Mouse (Mus musculus): Measurements from ENCODE around the gene Mindy4. TPM values are rescaled to one million over a fixed set of nuclear protein-coding genes. Genes with fewer than 3 reads are reported as not detected.

Gene Mindy4
- total and polyA plus RNA-seq, 3 experiments = not detected

DNA sequence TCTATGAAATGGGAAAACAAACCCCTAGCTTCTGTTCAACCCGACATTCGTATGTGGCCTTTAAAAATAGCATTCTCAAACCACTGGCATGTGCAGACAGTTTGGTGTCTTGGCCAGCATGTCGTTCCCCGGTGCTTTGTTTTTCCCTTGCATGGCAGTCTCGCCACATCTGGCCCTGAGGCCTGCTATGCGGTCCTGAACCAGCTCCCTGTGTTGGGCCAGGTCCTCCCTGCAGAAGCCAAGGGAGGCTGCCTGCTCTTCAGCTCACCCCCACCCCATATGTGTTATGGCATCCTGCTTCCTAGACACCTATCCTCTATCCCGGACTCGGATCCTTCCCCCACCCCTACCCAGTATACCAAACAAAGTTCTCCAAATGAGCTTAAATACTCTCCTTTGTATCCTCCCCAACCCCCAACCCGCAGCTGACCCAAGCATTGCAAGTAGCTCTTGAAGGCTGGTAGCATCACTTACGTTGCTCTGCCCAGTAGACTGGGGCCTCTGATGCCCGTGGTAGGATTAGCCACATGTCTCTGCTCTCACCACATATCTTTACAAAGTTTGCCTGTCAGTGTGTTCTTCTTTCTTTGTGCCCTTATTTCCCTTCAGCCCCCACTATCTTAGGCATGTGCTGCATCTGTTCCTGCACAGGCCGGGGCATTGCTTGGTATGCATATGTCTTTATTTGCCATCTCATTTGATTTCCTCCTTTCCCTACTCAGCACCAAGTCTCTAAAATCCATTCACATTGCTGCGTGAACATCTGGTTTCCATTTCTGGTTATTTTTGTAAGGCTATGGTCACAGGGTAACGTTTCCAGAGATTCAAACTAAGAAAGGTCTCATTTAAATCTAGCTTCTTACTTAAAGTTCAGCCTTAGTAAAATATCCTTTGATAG, 55.5 kb downstream of the Mindy4 start:
- in situ Hi-C loops (cut with MboI; ENCODE audit: low pct_ligation_motif_present, low pct_unique_long_range_greater_than_20kb, low sequenced_read_pairs) = no loop called here
- no peak for DNase-seq (ENCODE audit: extremely low read depth)
- Histone ChIP-seq H3K9me3 (replicated peaks; ENCODE audit: low read length) (no peaks in the 10 kb centered on the region), H3K9ac (ENCODE audit: insufficient read depth, low read depth) (no peak overlapping the region), H3K27ac (ENCODE audit: insufficient read depth, low read depth) (no peak overlapping the region), H3K79me2 (replicated peaks; ENCODE audit: control insufficient read depth, extremely low read depth, insufficient read depth, poor library complexity, severe bottlenecking) (no peaks in the 10 kb centered on the region), H3K36me3 (replicated peaks in 1 of 2; ENCODE audit: control insufficient read depth in 1 of 2, insufficient read depth in 1 of 2, low read length in 1 of 2) (no peaks in the 10 kb centered on the region), H3K27me3 (replicated peaks) (peaks cover 72% of the 10 kb centered on the region), H3K4me1 (ENCODE audit: control insufficient read depth in 1 of 2, insufficient read depth in 2 of 2) (no peaks in the 10 kb centered on the region; a peak in 1 of 4 replicates), H3K4me2 (ENCODE audit: insufficient read depth, low read depth, poor library complexity, severe bottlenecking) (no peak overlapping the region), H3K4me3 (replicated peaks in 1 of 3; ENCODE audit: low read depth in 2 of 3, low read length in 2 of 3, poor library complexity in 1 of 3) (no peak overlapping the region)
- TF ChIP-seq TBP (conservative IDR thresholded peaks at IDR 0.05; ENCODE audit: low read depth, low read length) (no peak), POLR2A (IDR thresholded peaks at IDR 0.05; ENCODE audit: low read depth, low read length) (no peak), ZMIZ1 (IDR thresholded peaks at IDR 0.05; ENCODE audit: low read depth, low read length) (no peak), MAZ (IDR thresholded peaks at IDR 0.05; ENCODE audit: low read depth, low read length) (no peak), IRF4 (IDR thresholded peaks at IDR 0.05; ENCODE audit: low read depth, low read length) (no peak), USF1 (IDR thresholded peaks at IDR 0.05; ENCODE audit: low read depth, low read length) (no peak), SIN3A (IDR thresholded peaks at IDR 0.05; ENCODE audit: low read length) (no peak), BHLHE40 (IDR thresholded peaks at IDR 0.05; ENCODE audit: low read depth, low read length) (no peak), HCFC1 (IDR thresholded peaks at IDR 0.05; ENCODE audit: low read depth, low read length) (no peak), PAX5 (IDR thresholded peaks at IDR 0.05; ENCODE audit: low read length) (no peak), ZKSCAN1 (IDR thresholded peaks at IDR 0.05; ENCODE audit: borderline replicate concordance, low read depth, low read length) (no peak), NRF1 (IDR thresholded peaks at IDR 0.05; ENCODE audit: low read depth, low read length) (no peak), KAT2A (IDR thresholded peaks at IDR 0.05; ENCODE audit: insufficient replicate concordance, low read length) (no peak), EP300 (IDR thresholded peaks at IDR 0.05; ENCODE audit: low read length) (no peak), MAFK (IDR thresholded peaks at IDR 0.05; ENCODE audit: insufficient replicate concordance, low read length) (no peak), NELFE (IDR thresholded peaks at IDR 0.05; ENCODE audit: low read depth, low read length) (no peak)
- dilution Hi-C loops (cut with MboI; ENCODE audit: extremely low pct_ligation_motif_present, extremely low pct_unique_long_range_greater_than_20kb, low sequenced_read_pairs) = no loop called here

DNA sequence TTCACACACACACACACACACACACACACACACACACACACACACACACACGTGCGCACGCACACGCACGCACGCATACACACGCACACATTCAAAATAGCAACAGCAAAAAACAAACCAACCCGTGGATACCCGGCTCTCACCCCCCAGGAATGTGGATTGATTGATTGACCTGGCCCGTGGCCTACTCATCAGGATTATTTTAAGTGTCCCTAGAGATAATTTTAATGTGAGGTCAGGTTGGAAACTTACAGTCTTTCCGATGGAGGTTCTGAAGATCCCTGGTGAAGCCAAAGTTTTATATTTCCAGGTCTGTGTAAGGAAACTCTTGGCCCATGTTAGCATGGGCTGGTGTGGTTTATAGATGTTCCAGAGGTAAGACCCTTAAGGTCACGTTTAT, 59.0 kb downstream of the Mindy4 start:
- no peak overlapping the region for H3K27ac ChIP-seq (ENCODE audit: insufficient read depth, low read depth)
- H3K27me3 ChIP-seq (replicated peaks) = peaks cover 70% of the 10 kb centered on the region
- H3K9me3 ChIP-seq (replicated peaks; ENCODE audit: low read length) = no peaks in the 10 kb centered on the region
- in situ Hi-C loops (cut with MboI; ENCODE audit: low pct_ligation_motif_present, low pct_unique_long_range_greater_than_20kb, low sequenced_read_pairs) (no loop called here), dilution Hi-C loops (cut with MboI; ENCODE audit: extremely low pct_ligation_motif_present, extremely low pct_unique_long_range_greater_than_20kb, low sequenced_read_pairs) (no loop called here)
- H3K4me2 ChIP-seq (ENCODE audit: insufficient read depth, low read depth, poor library complexity, severe bottlenecking) = no peak overlapping the region
- H3K9ac ChIP-seq (ENCODE audit: insufficient read depth, low read depth) = no peak overlapping the region
- H3K36me3 ChIP-seq (replicated peaks in 1 of 2; ENCODE audit: control insufficient read depth in 1 of 2, insufficient read depth in 1 of 2, low read length in 1 of 2) = no peaks in the 10 kb centered on the region
- H3K79me2 ChIP-seq (replicated peaks; ENCODE audit: control insufficient read depth, extremely low read depth, insufficient read depth, poor library complexity, severe bottlenecking) = no peaks in the 10 kb centered on the region
- H3K4me3 ChIP-seq (replicated peaks in 1 of 3; ENCODE audit: low read depth in 2 of 3, low read length in 2 of 3, poor library complexity in 1 of 3) = no peak overlapping the region
- TF ChIP-seq CHD1 (IDR thresholded peaks at IDR 0.05; ENCODE audit: low read depth, low read length) (no peak), GABPA (IDR thresholded peaks at IDR 0.05; ENCODE audit: insufficient replicate concordance, low read depth, low read length) (no peak), TBP (conservative IDR thresholded peaks at IDR 0.05; ENCODE audit: low read depth, low read length) (no peak), MAFK (IDR thresholded peaks at IDR 0.05; ENCODE audit: insufficient replicate concordance, low read length) (no peak), USF2 (conservative IDR thresholded peaks at IDR 0.05; ENCODE audit: low read depth, low read length) (no peak), UBTF (IDR thresholded peaks at IDR 0.05; ENCODE audit: low read depth, low read length) (no peak), EP300 (IDR thresholded peaks at IDR 0.05; ENCODE audit: low read length) (no peak), ZC3H11A (IDR thresholded peaks at IDR 0.05; ENCODE audit: low read depth, low read length) (no peak), ZKSCAN1 (IDR thresholded peaks at IDR 0.05; ENCODE audit: borderline replicate concordance, low read depth, low read length) (no peak), MAX (IDR thresholded peaks at IDR 0.05; ENCODE audit: low read length) (no peak), POLR2AphosphoS2 (IDR thresholded peaks at IDR 0.05; ENCODE audit: low read depth, low read length) (no peak), TCF12 (IDR thresholded peaks at IDR 0.05; ENCODE audit: low read depth, low read length) (no peak), POLR2A (IDR thresholded peaks at IDR 0.05; ENCODE audit: low read depth, low read length) (no peak), HCFC1 (IDR thresholded peaks at IDR 0.05; ENCODE audit: low read depth, low read length) (no peak), CTCF (conservative IDR thresholded peaks at IDR 0.05 in 1 of 2, IDR thresholded peaks at IDR 0.05 in 1 of 2; ENCODE audit: low read depth in 2 of 2, low read length in 2 of 2) (no peak), MAZ (IDR thresholded peaks at IDR 0.05; ENCODE audit: low read depth, low read length) (no peak), MYC (IDR thresholded peaks at IDR 0.05; ENCODE audit: low read depth, low read length) (no peak), ETS1 (conservative IDR thresholded peaks at IDR 0.05; ENCODE audit: low read depth, low read length) (no peak), BHLHE40 (IDR thresholded peaks at IDR 0.05; ENCODE audit: low read depth, low read length) (no peak)
- H3K4me1 ChIP-seq (ENCODE audit: control insufficient read depth in 1 of 2, insufficient read depth in 2 of 2) = no peaks in the 10 kb centered on the region
- no peak for DNase-seq (ENCODE audit: extremely low read depth)
